Mouse (Mus musculus): ENCODE results near the gene Map3k1. TPM values are rescaled to one million over a fixed set of nuclear protein-coding genes. Genes with fewer than 3 reads are reported as not detected.

Map3k1 gene
- polyA plus RNA-seq, 1 experiment from 2014 or later = 26.6 TPM

- Histone ChIP-seq H3K9ac (replicated peaks; ENCODE audit: low read length) (no peak overlapping the region), H3K4me1 (ENCODE audit: insufficient read depth, low read length) (no peaks in the 10 kb centered on the region), H3K4me2 (replicated peaks; ENCODE audit: low read depth, low read length) (no peak overlapping the region), H3K36me3 (ENCODE audit: insufficient read depth, low read length) (peaks cover 92% of the 10 kb centered on the region), H3K9me3 (ENCODE audit: low read length) (no peaks in the 10 kb centered on the region), H3K27me3 (ENCODE audit: insufficient read depth, low read length) (no peaks in the 10 kb centered on the region), H3K27ac (ENCODE audit: low read length) (no peak overlapping the region), H3K4me3 (ENCODE audit: low read length) (no peak overlapping the region)
- no peak for ATAC-seq (ENCODE audit: low FRiP score, low TSS enrichment)
- 96% methylated on average over 18 of the region's 18 CpGs for WGBS
Observed at GRCm38 (mm10) chr13:111755377-111755776, 53.4 kb downstream of the Map3k1 start.

GRCm38 (mm10) chr13:111753321-111753720, 55.5 kb downstream of the Map3k1 start:
- Histone ChIP-seq H3K4me2 (replicated peaks; ENCODE audit: low read depth, low read length) (no peak overlapping the region), H3K27ac (ENCODE audit: low read length) (no peak overlapping the region), H3K4me1 (ENCODE audit: insufficient read depth, low read length) (no peaks in the 10 kb centered on the region), H3K4me3 (ENCODE audit: low read length) (no peak overlapping the region), H3K9ac (replicated peaks; ENCODE audit: low read length) (no peak overlapping the region), H3K27me3 (ENCODE audit: insufficient read depth, low read length) (no peaks in the 10 kb centered on the region), H3K9me3 (ENCODE audit: low read length) (no peaks in the 10 kb centered on the region), H3K36me3 (ENCODE audit: insufficient read depth, low read length) (peaks cover 93% of the 10 kb centered on the region)
- no peak for ATAC-seq (ENCODE audit: low FRiP score, low TSS enrichment)
- WGBS = 87% methylated on average over 6 of the region's 6 CpGs

DNA sequence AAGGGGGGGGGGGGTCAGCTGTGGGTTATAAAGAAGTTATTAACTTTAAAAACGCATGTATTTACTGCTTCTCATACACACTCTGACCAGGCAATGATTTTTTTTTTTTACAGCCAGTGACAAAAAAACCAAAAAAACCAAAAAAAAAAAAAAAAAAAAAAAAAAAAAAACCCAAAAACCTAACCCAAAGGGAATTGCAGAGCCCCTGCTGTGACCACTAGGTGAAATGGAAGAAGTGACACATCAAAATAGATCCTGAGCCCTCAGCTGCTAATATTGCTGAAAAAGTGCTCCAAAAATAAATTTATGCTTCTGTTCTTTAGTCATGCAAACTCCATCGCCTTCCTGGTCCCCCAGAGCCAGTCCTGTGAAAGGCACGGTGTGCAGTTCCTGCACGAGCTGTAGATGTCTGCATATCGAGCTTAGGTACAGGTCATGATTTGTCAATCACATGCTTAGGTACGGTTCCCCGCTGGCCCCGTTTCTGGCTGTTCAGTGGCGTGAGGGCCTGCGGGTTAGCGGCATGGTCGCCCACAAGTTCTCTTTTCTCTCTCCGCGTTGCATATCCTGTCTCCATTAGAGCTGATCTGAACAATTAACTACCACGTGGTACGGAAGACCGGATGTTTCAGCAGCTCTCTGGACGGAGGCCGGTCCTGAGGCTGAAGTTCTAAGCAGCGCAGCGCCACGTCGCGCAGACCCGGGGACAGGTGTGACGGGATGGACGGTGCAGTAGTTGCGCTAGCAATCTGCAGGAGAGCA, 60.3 kb downstream of the Map3k1 start:
- H3K4me1 ChIP-seq (ENCODE audit: insufficient read depth, low read length) = no peaks in the 10 kb centered on the region
- ATAC-seq (ENCODE audit: low FRiP score, low TSS enrichment) = no peak
- H3K27ac ChIP-seq (ENCODE audit: low read length) = no peak overlapping the region
- WGBS = 92% methylated on average over 28 of the region's 28 CpGs
- H3K36me3 ChIP-seq (ENCODE audit: insufficient read depth, low read length) = peaks cover 50% of the 10 kb centered on the region
- no peaks in the 10 kb centered on the region for H3K27me3 ChIP-seq (ENCODE audit: insufficient read depth, low read length)
- H3K4me3 ChIP-seq (ENCODE audit: low read length) = no peak overlapping the region
- H3K4me2 ChIP-seq (replicated peaks; ENCODE audit: low read depth, low read length) = no peak overlapping the region
- H3K9ac ChIP-seq (replicated peaks; ENCODE audit: low read length) = no peak overlapping the region
- no peaks in the 10 kb centered on the region for H3K9me3 ChIP-seq (ENCODE audit: low read length)

DNA sequence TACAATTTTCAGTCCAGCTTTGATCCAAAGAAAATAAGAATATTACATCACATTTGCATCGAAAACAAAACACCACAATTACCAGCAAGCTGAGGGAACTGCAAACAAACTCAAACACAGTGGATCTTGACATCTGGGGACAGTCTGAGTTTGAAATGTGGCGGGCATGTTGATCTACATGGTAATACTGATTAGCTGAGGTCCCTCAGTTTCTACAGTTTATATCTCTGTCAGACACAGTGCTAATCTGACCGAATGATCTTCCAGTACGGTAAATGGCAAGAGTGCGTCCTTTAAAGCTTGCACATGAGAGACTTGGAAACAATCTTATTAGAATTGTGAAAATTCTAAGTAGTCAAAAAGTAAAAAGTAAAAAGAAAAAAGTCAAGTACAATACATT, 62.0 kb downstream of the Map3k1 start:
- no peak overlapping the region for H3K9ac ChIP-seq (replicated peaks; ENCODE audit: low read length)
- H3K27ac ChIP-seq (ENCODE audit: low read length) = no peak overlapping the region
- no peaks in the 10 kb centered on the region for H3K9me3 ChIP-seq (ENCODE audit: low read length)
- no peak overlapping the region for H3K4me2 ChIP-seq (replicated peaks; ENCODE audit: low read depth, low read length)
- H3K4me1 ChIP-seq (ENCODE audit: insufficient read depth, low read length) = no peaks in the 10 kb centered on the region
- no peaks in the 10 kb centered on the region for H3K27me3 ChIP-seq (ENCODE audit: insufficient read depth, low read length)
- H3K36me3 ChIP-seq (ENCODE audit: insufficient read depth, low read length) = peaks cover 38% of the 10 kb centered on the region
- H3K4me3 ChIP-seq (ENCODE audit: low read length) = no peak overlapping the region
- WGBS = 93% methylated on average over 5 of the region's 5 CpGs
- no peak for ATAC-seq (ENCODE audit: low FRiP score, low TSS enrichment)

- peaks cover 23% of the 10 kb centered on the region for H3K36me3 ChIP-seq (ENCODE audit: insufficient read depth, low read length)
- ATAC-seq (ENCODE audit: low FRiP score, low TSS enrichment) = no peak; the same call in 1 of the 2 replicates
- H3K27ac ChIP-seq (ENCODE audit: low read length) = no peak overlapping the region
- no peak overlapping the region for H3K9ac ChIP-seq (replicated peaks; ENCODE audit: low read length)
- no peaks in the 10 kb centered on the region for H3K9me3 ChIP-seq (ENCODE audit: low read length)
- WGBS = 53% methylated on average over 7 of the region's 7 CpGs
- H3K27me3 ChIP-seq (ENCODE audit: insufficient read depth, low read length) = no peaks in the 10 kb centered on the region
- no peaks in the 10 kb centered on the region for H3K4me1 ChIP-seq (ENCODE audit: insufficient read depth, low read length)
- H3K4me3 ChIP-seq (ENCODE audit: low read length) = no peak overlapping the region
- no peak overlapping the region for H3K4me2 ChIP-seq (replicated peaks; ENCODE audit: low read depth, low read length)
Observed at GRCm38 (mm10) chr13:111745216-111745615, 63.6 kb downstream of the Map3k1 start.

DNA sequence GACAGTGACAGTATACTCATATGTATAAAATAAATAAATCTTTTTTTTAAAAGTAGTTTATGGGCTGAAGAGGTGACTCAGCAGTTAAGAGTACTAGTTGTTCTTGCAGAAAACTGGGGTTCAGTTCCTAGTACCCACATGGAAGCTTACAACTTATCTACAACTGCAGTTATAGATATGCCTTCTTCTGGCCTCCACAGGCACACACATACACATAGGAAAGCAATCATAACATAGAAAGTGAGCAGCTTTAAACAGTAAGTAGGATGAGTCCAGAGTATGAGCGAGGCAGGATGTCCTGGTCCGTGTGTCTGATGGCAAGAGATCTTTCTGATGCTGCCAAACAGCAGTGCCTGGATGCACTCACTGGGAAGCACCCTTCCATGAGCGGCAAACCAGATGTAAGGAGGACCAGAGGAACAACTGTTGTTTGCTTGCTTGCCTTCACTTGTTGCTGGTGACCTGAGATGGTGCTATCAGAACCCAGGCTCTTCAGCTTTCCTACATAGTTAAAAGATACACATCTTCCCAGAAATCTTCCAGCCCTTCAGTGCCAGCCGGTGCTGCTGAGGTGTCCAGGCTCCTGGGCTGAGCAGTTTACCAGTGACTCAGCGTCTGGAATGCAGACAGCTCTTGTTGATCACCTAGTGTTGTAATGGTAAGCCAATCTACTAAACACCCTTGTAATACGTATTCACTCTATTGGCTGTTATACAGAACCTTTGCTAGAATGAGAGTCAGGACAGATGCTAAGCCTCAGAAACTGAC, 64.4 kb downstream of the Map3k1 start:
- peaks cover 15% of the 10 kb centered on the region for H3K36me3 ChIP-seq (ENCODE audit: insufficient read depth, low read length)
- H3K27ac ChIP-seq (ENCODE audit: low read length) = no peak overlapping the region
- no peak overlapping the region for H3K4me3 ChIP-seq (ENCODE audit: low read length)
- no peaks in the 10 kb centered on the region for H3K4me1 ChIP-seq (ENCODE audit: insufficient read depth, low read length)
- H3K9me3 ChIP-seq (ENCODE audit: low read length) = no peaks in the 10 kb centered on the region
- H3K4me2 ChIP-seq (replicated peaks; ENCODE audit: low read depth, low read length) = no peak overlapping the region
- no peak for ATAC-seq (ENCODE audit: low FRiP score, low TSS enrichment)
- H3K27me3 ChIP-seq (ENCODE audit: insufficient read depth, low read length) = no peaks in the 10 kb centered on the region
- no peak overlapping the region for H3K9ac ChIP-seq (replicated peaks; ENCODE audit: low read length)
- WGBS = 74% methylated on average over 6 of the region's 6 CpGs

DNA sequence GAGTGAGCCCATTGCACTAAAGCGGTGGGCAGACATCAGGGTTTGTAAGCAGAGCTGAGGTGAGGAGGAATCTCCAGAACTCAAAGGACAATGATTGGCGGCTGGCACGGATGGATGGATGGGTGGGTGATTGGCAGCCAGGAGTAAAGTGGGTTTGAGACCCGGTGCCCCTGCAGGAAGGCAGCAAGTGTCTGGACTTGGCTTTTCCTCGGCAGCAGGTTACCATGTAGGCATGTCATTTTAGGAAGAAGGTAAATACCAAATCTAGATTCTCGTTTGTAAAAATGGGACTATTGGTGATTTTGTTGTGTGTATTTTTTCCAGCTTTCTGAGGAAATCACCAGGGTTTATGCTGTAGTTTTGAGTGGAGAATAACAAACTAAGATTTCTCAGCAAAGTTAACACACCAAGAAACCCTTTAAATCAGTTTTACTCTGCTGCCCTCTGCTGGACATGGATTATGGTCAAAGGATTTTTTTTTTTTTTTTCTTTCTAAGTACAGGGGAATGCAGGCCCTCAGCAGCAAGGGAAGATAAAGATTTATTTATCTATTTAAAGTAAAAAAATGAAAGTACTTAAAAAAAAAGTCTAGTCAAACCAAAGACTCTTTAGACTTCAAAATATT, 66.7 kb downstream of the Map3k1 start:
- 61% methylated on average over 6 of the region's 6 CpGs for WGBS
- H3K9ac ChIP-seq (replicated peaks; ENCODE audit: low read length) = no peak overlapping the region
- H3K27me3 ChIP-seq (ENCODE audit: insufficient read depth, low read length) = no peaks in the 10 kb centered on the region
- no peak overlapping the region for H3K4me2 ChIP-seq (replicated peaks; ENCODE audit: low read depth, low read length)
- no peak overlapping the region for H3K27ac ChIP-seq (ENCODE audit: low read length)
- H3K4me1 ChIP-seq (ENCODE audit: insufficient read depth, low read length) = no peaks in the 10 kb centered on the region
- H3K36me3 ChIP-seq (ENCODE audit: insufficient read depth, low read length) = no peaks in the 10 kb centered on the region
- no peak for ATAC-seq (ENCODE audit: low FRiP score, low TSS enrichment)
- no peak overlapping the region for H3K4me3 ChIP-seq (ENCODE audit: low read length)
- H3K9me3 ChIP-seq (ENCODE audit: low read length) = peaks cover 4% of the 10 kb centered on the region

- Histone ChIP-seq H3K36me3 (ENCODE audit: insufficient read depth, low read length) (no peaks in the 10 kb centered on the region), H3K4me2 (replicated peaks; ENCODE audit: low read depth, low read length) (no peak overlapping the region), H3K9me3 (ENCODE audit: low read length) (peaks cover 4% of the 10 kb centered on the region), H3K4me1 (ENCODE audit: insufficient read depth, low read length) (no peaks in the 10 kb centered on the region), H3K4me3 (ENCODE audit: low read length) (no peak overlapping the region), H3K27me3 (ENCODE audit: insufficient read depth, low read length) (no peaks in the 10 kb centered on the region), H3K27ac (ENCODE audit: low read length) (no peak overlapping the region), H3K9ac (replicated peaks; ENCODE audit: low read length) (no peak overlapping the region)
- WGBS = 76% methylated on average over 7 of the region's 7 CpGs
- ATAC-seq (ENCODE audit: low FRiP score, low TSS enrichment) = no peak
Observed at GRCm38 (mm10) chr13:111741204-111741990, 67.4 kb downstream of the Map3k1 start.

- Histone ChIP-seq H3K27me3 (ENCODE audit: insufficient read depth, low read length) (no peaks in the 10 kb centered on the region), H3K9me3 (ENCODE audit: low read length) (peaks cover 8% of the 10 kb centered on the region), H3K4me2 (replicated peaks; ENCODE audit: low read depth, low read length) (no peak overlapping the region), H3K9ac (replicated peaks; ENCODE audit: low read length) (no peak overlapping the region), H3K4me1 (ENCODE audit: insufficient read depth, low read length) (peaks cover 10% of the 10 kb centered on the region), H3K4me3 (ENCODE audit: low read length) (no peak overlapping the region), H3K27ac (ENCODE audit: low read length) (no peak overlapping the region), H3K36me3 (ENCODE audit: insufficient read depth, low read length) (no peaks in the 10 kb centered on the region)
- WGBS = 92% methylated on average over 5 of the region's 5 CpGs
- ATAC-seq (ENCODE audit: low FRiP score, low TSS enrichment) = no peak
Observed at GRCm38 (mm10) chr13:111726898-111727297, 81.9 kb downstream of the Map3k1 start.

Measured in kidney, embryonic 16.5 days (tissue).